Mouse (Mus musculus) megakaryocyte, embryonic 14.5 days (primary cell): ENCODE data around the gene Ldlr. TPM values are rescaled to one million over a fixed set of nuclear protein-coding genes. Genes with fewer than 3 reads are reported as not detected.

ENCODE experiments used
- H3K27me3 ChIP-seq: replicated peaks from 2 replicates; pipeline ENCODE3; 2012; ENCODE audit warnings: inconsistent platforms
- H3K36me3 ChIP-seq: replicated peaks from 2 replicates; pipeline ENCODE3; 2012; ENCODE audit warnings: low read length, inconsistent platforms, mixed read lengths
- H3K4me1 ChIP-seq: 2 replicates; pipeline ENCODE4 v1.6.1; 2012; ENCODE audit warnings: inconsistent platforms
- H3K4me3 ChIP-seq: replicated peaks from 2 replicates; pipeline ENCODE3; 2012; ENCODE audit warnings: moderate library complexity, mild to moderate bottlenecking, inconsistent platforms
- H3K9me3 ChIP-seq: 2 replicates; pipeline ENCODE4 v1.6.1; 2012; ENCODE audit warnings: inconsistent platforms
- FLI1 ChIP-seq: IDR thresholded peaks from 2 replicates; pipeline ENCODE4 v1.6.1; 2012; ENCODE audit warnings: low read length, inconsistent platforms, mixed read lengths
- GATA1 ChIP-seq: IDR thresholded peaks from 3 replicates; pipeline ENCODE4 v1.6.1; 2012; ENCODE audit warnings: mixed read lengths, low read length, inconsistent platforms, borderline replicate concordance
- polyA plus RNA-seq: library from polyadenylated mRNA; stranded (reverse); fragments of >175 nt; gene quantifications from 2 replicates; pipeline ENCODE4 v1.2.3, GENCODE M21; 2012; ENCODE audit warnings: low replicate concordance; ENCODE audit not compliant: insufficient read depth

Ldlr gene
- polyA plus RNA-seq, 1 experiment = 26.9 TPM

GRCm38 (mm10) chr9:21754003-21754402 is 30.7 kb downstream of the Ldlr start:
- H3K4me3 ChIP-seq = no peak overlapping the region
- TF ChIP-seq GATA1 = no peak
- no peak for TF ChIP-seq FLI1
- peaks cover 52% of the 10 kb centered on the region for H3K4me1 ChIP-seq
- H3K27me3 ChIP-seq = no peaks in the 10 kb centered on the region
- H3K36me3 ChIP-seq = peaks cover 72% of the 10 kb centered on the region
- H3K9me3 ChIP-seq = no peaks in the 10 kb centered on the region

DNA sequence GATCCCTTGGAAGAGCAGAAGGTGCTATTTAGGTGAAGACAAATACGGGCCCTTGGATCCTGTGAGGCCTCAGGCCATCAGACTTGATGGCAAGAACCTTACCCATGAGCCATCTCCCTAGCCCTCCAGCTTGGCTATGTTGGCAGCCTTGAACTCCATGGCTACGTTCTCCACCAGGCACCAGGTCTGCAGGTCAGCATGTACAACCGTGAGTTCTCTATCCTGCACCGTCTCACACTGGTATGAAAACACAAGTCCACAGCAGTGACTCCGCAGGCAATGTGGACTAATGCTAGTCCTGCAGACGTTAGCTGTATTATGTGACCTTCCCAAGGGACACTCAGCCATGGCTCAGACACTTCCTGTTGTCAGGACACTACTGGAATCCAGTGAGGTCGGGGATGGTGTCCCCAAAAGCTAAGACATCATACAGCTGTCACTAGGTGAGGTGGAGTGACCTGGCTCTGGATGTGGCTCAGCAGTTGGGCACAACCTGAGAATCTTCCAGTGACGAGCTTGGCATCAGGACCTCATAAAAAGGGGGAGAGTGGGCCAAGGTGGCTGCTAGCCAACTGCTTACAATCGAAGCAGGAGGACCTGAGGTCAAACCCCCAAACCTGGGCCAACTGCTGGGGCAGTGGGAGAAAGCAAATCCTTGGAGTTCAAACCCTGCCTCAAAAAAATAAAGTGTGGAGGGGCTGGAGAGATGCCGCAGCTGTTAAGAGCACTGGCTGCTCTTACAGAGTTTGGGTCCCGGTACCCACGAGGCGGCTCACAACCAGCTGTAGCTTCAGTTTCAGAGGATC is 31.4 kb downstream of the Ldlr start:
- H3K27me3 ChIP-seq = no peaks in the 10 kb centered on the region
- no peak overlapping the region for H3K4me3 ChIP-seq
- peaks cover 65% of the 10 kb centered on the region for H3K36me3 ChIP-seq
- no peak for TF ChIP-seq FLI1
- TF ChIP-seq GATA1 = no peak
- no peaks in the 10 kb centered on the region for H3K9me3 ChIP-seq
- H3K4me1 ChIP-seq = peaks cover 52% of the 10 kb centered on the region

- Histone ChIP-seq H3K4me1 (peaks cover 39% of the 10 kb centered on the region), H3K4me3 (peak overlapping the region; percentile 74), H3K36me3 (peaks cover 33% of the 10 kb centered on the region), H3K27me3 (peaks cover 2% of the 10 kb centered on the region), H3K9me3 (no peaks in the 10 kb centered on the region)
- no peak for TF ChIP-seq GATA1
- no peak for TF ChIP-seq FLI1
Observed at GRCm38 (mm10) chr9:21758576-21759529, 35.6 kb downstream of the Ldlr start.

DNA sequence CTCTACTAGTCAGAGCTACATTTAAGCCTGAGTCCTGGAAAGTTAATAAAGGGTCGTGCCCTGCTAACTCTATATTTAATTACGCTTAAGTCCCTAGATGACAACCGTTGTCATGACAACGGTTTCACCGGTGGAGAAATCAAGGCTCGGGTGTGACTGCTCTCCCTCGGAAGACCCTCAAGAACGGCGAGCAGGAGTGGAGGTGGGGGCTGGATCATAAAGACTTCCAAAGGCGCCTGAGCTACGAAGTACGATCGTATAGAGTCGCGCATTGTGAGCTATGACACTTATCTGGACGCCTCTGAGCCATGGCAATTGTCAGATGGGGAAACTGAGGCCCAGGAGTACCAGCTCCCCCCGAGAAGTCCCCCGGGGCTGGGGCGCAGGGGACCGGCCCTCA is 36.4 kb downstream of the Ldlr start:
- peaks cover 39% of the 10 kb centered on the region for H3K4me1 ChIP-seq
- no peak for TF ChIP-seq GATA1
- no peak for TF ChIP-seq FLI1

GRCm38 (mm10) chr9:21760155-21761088 is 37.1 kb downstream of the Ldlr start, which contains the start of gene Spc24:
Spc24 (minus strand) TSS chr9:21760303.
- Histone ChIP-seq H3K36me3 (peaks cover 20% of the 10 kb centered on the region), H3K4me3 (peak within 1 kb of the TSS; percentile 95), H3K9me3 (no peaks in the 10 kb centered on the region), H3K4me1 (peaks cover 39% of the 10 kb centered on the region), H3K27me3 (peaks cover 2% of the 10 kb centered on the region)
- TF ChIP-seq FLI1 (no peak), GATA1 (no peak)

More for the DNA sequence above, 36.4 kb downstream of the Ldlr start:
- H3K4me3 ChIP-seq = peak overlapping the region; percentile 95
- no peaks in the 10 kb centered on the region for H3K9me3 ChIP-seq
- peaks cover 24% of the 10 kb centered on the region for H3K36me3 ChIP-seq
- peaks cover 2% of the 10 kb centered on the region for H3K27me3 ChIP-seq

DNA sequence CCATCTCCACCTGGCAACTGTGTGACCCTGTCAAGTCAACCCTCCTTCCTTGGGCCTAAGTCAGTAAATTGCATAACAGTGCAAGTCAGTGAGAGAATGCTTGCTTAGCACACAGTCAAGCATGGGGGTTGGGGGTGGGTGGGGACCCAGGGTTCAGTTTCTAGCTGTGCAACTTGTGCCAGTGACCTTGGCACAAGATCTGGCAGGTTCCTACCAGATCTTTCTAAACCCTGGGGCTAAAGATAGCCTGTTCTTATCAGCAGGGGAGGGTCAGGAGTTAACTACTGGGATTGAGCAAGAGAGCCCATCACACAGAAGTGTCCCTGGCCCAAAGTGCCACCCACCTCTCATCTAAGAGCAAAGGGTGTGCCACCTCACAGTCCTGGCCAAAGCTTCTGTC is 38.9 kb downstream of the Ldlr start:
- no peak for TF ChIP-seq GATA1
- no peak for TF ChIP-seq FLI1
- Histone ChIP-seq H3K9me3 (no peaks in the 10 kb centered on the region), H3K4me3 (no peak overlapping the region), H3K27me3 (peaks cover 10% of the 10 kb centered on the region), H3K36me3 (peaks cover 7% of the 10 kb centered on the region), H3K4me1 (peaks cover 42% of the 10 kb centered on the region)

- Histone ChIP-seq H3K4me1 (peaks cover 33% of the 10 kb centered on the region), H3K27me3 (peaks cover 12% of the 10 kb centered on the region), H3K4me3 (peak overlapping the region; percentile 5), H3K36me3 (no peaks in the 10 kb centered on the region), H3K9me3 (no peaks in the 10 kb centered on the region)
- no peak for TF ChIP-seq FLI1
- no peak for TF ChIP-seq GATA1
Observed at GRCm38 (mm10) chr9:21764084-21764999, 41.1 kb downstream of the Ldlr start.

- H3K4me3 ChIP-seq = no peak overlapping the region
- no peaks in the 10 kb centered on the region for H3K9me3 ChIP-seq
- peaks cover 23% of the 10 kb centered on the region for H3K27me3 ChIP-seq
- H3K36me3 ChIP-seq = no peaks in the 10 kb centered on the region
- no peak for TF ChIP-seq GATA1
- TF ChIP-seq FLI1 = no peak
- peaks cover 17% of the 10 kb centered on the region for H3K4me1 ChIP-seq
Observed at GRCm38 (mm10) chr9:21767896-21768295, 44.6 kb downstream of the Ldlr start.
